Mouse (Mus musculus) granulocyte monocyte progenitor cell, adult 5-6 weeks (primary cell): ENCODE results near the gene Tenm2. TPM values are rescaled to one million over a fixed set of nuclear protein-coding genes. Genes with fewer than 3 reads are reported as not detected.

Experiments used
- ATAC-seq: replicated peaks from 2 replicates; pipeline ENCODE4 v1.8.0; 2016; ENCODE audit warnings: mild to moderate bottlenecking, moderate TSS enrichment, inconsistent platforms; ENCODE audit not compliant: poor library complexity, severe bottlenecking
- total RNA-seq, 2 experiments: library from RNA; stranded (forward) in 1 of 2; stranded (reverse) in 1 of 2; fragments of 200-712, 200-1000 nt in 1 of 2; fragments of >200 nt in 1 of 2; fragmentation: Nextera tagmentation in 1 of 2; gene quantifications; 2 replicates each; pipeline ENCODE4 v1.2.3; 2014 to 2017

Gene Tenm2
- total RNA-seq, 2 experiments from 2014 or later, result not detected

GRCm38 (mm10) chr11:35979266-35979732 is 1256.5 kb downstream of the Tenm2 start:
- ATAC-seq, result no peak

GRCm38 (mm10) chr11:35977796-35978195 is 1258.0 kb downstream of the Tenm2 start:
- no peak for ATAC-seq

DNA sequence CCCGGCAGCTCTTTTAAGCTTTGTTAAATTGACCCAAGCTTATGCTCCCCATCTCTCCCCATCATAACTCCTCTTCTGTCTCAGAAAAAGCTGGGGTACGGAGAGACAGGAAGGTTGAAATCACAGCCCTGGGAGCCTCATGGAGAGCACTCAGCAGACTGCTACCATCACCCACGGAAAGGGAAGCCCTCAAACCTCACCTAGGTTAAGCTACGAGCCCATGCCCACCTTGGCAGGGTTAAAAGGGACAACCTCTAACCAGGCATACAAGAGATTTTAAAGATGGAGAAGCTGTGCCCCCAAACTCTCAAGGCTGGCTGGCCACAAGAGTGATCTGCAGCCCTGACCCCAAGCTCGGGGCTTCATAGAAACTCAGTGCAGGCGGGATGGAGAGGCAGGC is 1258.7 kb downstream of the Tenm2 start:
- no peak for ATAC-seq

GRCm38 (mm10) chr11:35976482-35976881 is 1259.3 kb downstream of the Tenm2 start:
- no peak for ATAC-seq

- no peak for ATAC-seq
Measured at GRCm38 (mm10) chr11:35974632-35975450, 1260.9 kb downstream of the Tenm2 start.

- ATAC-seq, result no peak
Measured at GRCm38 (mm10) chr11:35973135-35973534, 1262.6 kb downstream of the Tenm2 start.

DNA sequence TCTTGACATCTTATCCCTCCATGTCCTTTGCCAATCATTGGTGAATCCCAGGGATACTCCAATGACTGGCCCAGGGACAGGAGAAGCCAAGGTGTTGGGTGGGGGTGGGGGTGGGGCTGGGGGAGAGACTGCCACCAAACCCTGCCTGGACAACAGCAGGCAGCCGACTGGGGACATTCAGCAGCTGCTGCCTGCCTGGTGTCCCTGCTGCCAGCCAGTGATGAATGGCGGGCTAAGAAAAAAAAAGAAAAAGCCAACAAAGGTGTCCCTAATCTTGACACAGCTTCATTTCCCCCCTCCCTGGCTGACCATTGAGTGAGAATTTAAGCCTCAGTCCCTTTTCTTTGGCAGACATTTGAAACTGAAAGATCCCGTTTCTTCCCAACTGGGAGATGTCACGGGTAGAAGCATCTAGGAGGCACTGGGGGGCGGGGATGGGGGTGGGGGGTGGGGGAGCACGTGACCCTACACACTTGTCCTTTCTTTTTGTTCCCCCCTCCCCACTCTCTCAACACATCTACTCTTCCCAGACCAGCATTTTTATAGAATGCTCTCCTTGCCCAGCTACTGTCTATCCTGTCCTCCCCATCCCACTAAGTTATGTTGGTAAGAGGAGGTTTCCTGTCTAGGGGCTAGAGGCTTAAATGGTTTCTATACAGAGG is 1263.4 kb downstream of the Tenm2 start:
- ATAC-seq, result no peak

GRCm38 (mm10) chr11:35970806-35971705 is 1264.7 kb downstream of the Tenm2 start:
- ATAC-seq, result no peak

- ATAC-seq, result no peak
Measured at GRCm38 (mm10) chr11:35968291-35968690, 1267.5 kb downstream of the Tenm2 start.

DNA sequence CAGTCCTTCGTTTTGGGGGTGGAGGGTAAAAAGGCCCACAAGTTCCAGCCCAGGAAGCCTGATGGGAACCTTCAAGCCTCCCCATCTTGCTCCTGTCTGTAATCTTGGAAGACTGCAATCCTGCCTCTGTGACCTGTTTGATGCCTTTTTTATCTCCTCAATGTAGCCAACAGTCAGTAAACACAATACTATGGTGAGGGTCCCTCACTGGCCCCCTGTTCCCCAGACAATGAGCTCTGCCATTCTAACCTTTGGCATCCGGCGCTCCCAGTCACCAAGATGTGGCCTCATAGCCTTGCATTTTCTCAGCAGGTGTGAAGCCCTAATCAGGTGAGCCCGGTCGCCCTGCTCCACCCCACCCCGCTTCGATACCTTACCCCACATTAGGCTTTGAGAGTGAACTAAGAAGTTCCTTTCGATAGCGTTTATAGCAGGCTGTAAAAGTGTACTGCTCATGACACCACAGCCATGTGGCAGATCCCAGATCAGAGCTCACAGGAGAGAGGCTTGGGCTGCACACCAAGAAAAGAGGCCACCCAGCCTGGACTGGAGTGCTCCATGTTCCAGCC is 1271.7 kb downstream of the Tenm2 start:
- no peak for ATAC-seq

GRCm38 (mm10) chr11:35963554-35963953 is 1272.2 kb downstream of the Tenm2 start:
- no peak for ATAC-seq

DNA sequence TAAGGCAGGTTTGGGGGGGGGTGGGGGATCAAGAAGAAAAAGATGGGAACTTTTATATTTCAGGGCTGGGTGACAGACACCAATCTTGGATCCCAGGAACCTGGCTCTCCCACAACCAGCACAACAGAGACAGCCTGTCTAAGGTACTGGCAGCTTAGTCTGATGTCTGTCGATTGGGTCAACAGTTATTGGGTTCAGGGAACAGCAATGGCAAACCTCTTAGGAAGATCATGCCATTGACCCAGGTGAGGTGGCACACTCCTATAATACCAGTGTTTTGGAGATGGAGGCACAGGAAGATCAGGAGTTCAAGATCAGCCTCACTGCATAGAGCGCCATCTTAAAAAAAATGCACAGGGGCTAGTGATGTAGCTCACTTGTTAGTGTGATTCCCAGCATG is 1273.3 kb downstream of the Tenm2 start:
- no peak for ATAC-seq

- no peak for ATAC-seq
Measured at GRCm38 (mm10) chr11:35959270-35959669, 1276.5 kb downstream of the Tenm2 start.
